Mouse (Mus musculus): ENCODE measurements at regions not wholly inside any gene's neighbourhood (a gene's known extent, or its start where the extent isn't known, plus 50 kb on each side); places are given as distances from the start of the nearest gene placed in this dataset.

DNA sequence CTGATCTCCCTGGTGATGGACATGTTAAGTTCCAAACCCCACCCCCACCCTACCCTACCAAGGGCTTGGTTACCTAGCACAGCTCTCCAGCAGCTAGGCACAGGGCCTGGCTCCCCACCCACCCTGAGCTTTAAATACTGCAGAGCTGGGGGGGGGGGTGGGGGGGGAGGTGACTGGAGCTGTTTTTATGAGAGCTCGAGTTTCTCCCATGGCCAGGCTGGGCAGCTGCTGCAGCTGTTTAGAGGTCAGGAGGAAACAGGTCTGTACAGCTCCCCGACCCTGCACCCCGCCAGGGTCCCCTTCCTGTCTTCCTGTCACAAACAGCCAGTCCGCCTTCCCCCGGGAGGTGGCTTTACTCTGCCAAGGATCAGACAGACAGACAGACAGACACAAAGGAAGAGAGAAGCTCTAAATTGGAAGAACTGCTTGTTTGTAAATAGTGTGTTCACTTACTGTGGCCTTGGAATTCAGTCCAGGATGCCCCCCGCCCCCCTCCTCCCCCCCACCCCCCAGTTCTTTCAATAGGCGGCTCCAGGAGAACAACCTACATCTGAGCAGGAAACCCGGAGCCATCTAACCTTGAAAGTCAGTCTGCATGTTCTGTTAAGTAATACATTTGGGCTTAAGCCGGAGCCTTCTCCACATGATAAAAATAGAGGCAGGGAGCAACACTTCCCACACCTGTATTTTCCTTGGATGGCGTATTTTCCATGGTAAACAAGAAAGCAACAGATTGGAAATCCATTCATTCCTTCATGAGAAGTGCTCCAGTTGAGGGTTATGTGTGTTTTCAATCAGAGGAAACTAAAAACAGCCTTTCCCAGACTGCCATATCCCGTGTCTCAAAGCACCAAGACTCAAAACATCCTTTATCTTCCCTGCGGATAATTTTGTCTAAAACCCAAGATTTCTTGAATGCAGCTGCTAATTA is 67.8 kb upstream of the Hes1 start:
- no peak for DNase-seq (ENCODE audit: low spot score)

DNA sequence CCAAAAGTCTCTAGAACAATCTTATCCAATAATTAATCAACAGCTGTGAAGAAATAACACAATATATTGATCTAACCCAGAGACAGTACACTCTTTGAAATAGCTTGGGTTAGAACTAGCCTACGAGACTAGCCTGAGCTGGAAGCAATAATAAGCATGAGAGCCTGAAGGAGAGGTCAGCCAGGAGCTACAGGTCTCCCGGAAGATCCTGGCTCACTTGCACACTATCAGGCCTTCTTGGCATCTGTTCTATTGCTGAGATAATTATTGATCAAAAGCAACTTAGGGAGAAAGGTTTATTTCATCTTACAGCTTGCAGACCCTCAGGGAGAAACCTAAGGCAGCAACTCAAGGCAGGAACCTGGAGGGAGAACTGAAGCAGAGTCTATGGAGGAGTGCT is 64.0 kb upstream of the Hes1 start:
- DNase-seq (ENCODE audit: low spot score), result no peak

DNA sequence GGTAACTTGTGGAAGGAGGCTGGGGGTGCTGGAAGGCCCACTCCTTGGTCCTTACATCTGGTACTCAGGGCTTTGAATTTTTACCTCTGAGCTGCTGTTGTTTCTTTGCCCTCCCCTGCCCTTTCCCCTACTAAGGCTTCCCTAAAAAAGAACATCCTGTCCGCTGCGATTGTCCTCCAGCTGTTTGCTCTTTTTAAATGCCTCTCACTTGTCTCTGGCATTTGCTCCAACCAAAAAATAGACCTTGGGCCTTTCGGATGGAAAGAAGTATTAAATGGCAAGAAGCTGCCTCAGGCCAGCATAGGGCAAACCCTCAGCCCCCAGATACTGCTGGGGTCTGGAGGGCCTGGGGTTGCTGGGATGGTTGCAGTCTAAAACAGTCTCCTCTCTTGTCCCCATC is 59.1 kb upstream of the Hes1 start:
- no peak for DNase-seq (ENCODE audit: low spot score)

DNA sequence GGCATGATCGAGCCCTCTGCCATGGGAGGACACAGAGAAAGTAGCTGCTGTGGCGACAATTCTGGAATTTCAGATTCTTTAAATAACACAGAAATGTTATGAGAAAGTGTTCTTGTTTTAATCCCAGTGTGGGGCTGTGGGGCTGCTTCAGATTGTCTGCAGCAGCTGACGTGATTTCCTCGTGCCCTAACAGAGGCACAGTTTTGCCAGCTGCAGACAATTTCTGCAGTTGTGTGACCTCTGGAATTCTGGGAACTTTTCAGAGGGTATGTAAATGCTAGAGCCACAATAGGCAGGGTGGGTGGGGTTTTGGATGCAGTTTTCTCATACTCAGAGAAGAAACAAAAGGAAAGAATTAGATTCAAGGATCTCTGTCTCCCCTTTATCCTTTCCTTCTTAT is 57.4 kb upstream of the Hes1 start:
- no peak for DNase-seq (ENCODE audit: low spot score)

DNA sequence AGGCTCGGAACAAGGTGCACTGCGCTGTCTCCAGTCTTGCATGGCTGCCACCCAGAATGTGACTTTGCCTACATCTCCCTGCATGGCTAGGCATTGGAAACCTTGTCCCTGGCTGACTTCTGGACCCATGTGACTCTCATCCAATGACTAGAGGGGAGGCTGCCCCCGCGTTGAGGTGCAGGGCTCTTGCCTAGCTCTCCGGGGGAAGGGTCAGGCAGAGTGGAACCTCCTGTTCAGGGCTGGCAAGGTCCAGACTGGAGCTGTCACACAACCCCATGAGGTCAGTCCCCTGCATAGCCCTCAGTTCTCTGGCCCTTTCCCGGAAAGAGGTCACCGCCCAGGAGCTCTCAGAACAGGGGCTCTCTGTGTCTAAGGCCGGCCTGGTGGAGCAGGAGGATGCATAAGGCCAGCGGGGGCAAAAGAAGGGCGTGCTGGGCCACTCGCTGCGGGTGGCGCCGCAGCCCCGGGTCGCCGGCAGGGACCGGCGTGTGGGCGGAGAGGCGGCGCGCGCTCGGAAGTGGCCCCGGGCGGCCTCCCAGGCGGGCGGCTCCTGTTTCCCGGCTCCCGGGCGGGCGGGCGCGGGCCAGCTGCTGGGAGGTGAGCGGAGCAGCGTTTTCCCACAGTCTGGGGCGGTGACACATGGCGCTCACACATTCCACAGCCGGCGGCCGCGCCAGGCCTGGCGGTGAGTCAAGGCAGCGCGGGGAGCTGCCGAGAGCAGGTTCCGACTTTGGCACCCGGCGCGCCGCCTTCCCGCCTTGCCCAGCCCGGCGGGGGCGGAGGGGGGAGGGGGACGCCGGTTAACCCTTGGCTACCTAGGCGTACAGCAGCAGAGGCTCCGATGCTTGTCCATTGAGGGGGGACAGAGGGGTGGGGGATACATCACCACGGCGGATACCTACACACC is 55.5 kb upstream of the Hes1 start:
- DNase-seq (ENCODE audit: low spot score), result peak; percentile 89

DNA sequence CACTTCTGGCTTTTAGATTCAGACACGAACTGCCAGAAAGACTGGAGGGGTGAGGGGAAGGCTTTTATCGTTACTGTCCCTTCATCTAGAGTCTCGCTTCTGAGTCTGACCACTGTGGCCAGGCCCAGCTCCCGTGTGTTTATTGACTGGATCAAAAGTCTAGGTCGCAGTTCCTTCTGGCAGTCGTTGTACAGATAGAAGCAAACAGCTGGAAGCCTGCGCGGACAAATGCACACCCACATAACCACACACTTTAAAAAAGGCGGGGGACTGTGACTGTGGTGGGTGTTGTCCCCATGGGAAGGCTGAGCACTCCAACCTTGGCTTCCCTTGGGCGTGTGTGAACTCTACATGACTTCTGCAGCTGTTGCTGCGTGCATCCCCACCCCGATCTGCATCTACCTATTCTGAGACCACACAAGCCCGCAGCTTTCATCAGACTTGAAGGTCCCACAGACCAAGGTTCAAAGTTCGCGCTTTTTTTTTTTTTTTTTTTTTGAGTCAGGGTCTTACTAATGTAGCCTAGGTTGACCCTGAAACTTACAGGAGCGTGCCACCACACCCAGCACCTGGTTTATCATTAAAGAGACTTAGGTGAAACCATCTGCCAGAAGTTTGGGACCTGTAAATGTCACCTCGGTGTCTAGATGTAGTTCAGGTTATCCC is 54.5 kb upstream of the Hes1 start:
- peak; percentile 61 for DNase-seq (ENCODE audit: low spot score)

DNA sequence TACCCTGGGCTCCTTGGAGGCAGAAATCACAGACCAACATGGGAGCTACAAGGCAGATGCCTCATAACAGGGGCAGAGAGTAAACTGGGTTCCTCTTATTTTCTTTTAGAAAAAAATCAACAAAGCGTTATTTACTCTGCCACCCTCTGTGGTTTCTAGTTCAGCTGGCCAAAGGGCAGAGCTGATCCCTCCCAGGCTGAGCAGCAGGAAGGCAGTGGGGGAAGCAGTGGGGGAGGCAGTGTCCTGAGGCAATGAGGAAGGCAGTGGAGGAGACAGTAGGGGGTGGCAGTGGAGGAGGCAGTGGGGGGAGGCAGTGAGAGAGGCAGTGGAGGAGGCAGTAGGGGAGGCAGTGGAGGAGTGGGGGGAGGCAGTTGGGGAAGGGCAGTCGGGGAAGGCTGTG is 51.1 kb upstream of the Hes1 start:
- DNase-seq (ENCODE audit: low spot score), result no peak

DNA sequence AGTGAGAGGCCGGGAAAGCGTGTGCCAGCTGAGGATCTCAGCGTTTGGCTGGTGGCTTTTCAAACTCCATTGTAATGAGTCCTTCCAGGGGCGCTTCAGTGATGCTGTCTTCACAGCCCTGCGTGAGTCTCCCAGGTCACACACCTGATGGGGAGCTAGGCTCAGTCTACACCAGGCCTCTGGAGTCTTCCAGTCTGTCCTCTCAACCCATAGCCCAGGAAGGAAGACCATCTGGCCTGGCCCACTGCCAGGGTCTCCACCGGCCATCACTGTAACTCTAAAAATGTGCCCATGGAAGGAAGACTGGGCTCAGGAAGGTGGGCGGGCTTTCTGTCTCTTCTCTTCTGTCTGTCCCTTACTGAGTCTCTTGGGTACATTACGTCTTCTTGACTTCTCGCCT is 50.2 kb upstream of the Hes1 start:
- DNase-seq (ENCODE audit: low spot score), result no peak

Data from lung, postnatal 25 days (tissue).